Mouse (Mus musculus) hindbrain, embryonic 13.5 days (tissue): ENCODE measurements at regions not wholly inside any gene's neighbourhood (a gene's known extent, or its start where the extent isn't known, plus 50 kb on each side); places are given as distances from the start of the nearest gene placed in this dataset.

Experiments
- ATAC-seq: fragments of 200-750 bp; cut with Nextera tagmentation; 2 replicates; pipeline ENCODE4 v1.8.0; 2017; ENCODE audit warnings: moderate TSS enrichment; ENCODE audit not compliant: low FRiP score
- H3K27ac ChIP-seq: fragments of 300-500 bp; sonication (generic); 2 replicates; pipeline ENCODE4 v1.5.1; 2015; ENCODE audit warnings: inconsistent platforms, mild to moderate bottlenecking, moderate library complexity
- H3K27me3 ChIP-seq: fragments of 300-500 bp; sonication (generic); 2 replicates; pipeline ENCODE4 v1.6.1; 2015; ENCODE audit warnings: mild to moderate bottlenecking, inconsistent platforms
- H3K36me3 ChIP-seq: fragments of 300-500 bp; sonication (generic); 2 replicates; pipeline ENCODE4 v1.6.1; 2015; ENCODE audit warnings: mild to moderate bottlenecking, inconsistent platforms
- H3K4me1 ChIP-seq: fragments of 300-500 bp; sonication (generic); replicated peaks from 2 replicates; pipeline ENCODE4 v1.6.1; 2015; ENCODE audit warnings: inconsistent platforms
- H3K4me2 ChIP-seq: fragments of 300-500 bp; sonication (generic); 2 replicates; pipeline ENCODE4 v1.6.1; 2015; ENCODE audit warnings: inconsistent platforms, mild to moderate bottlenecking, moderate library complexity
- H3K4me3 ChIP-seq: fragments of 300-500 bp; sonication (generic); 2 replicates; pipeline ENCODE4 v1.5.1; 2015; ENCODE audit warnings: mild to moderate bottlenecking, inconsistent platforms
- H3K9ac ChIP-seq: fragments of 300-500 bp; sonication (generic); 2 replicates; pipeline ENCODE4 v1.6.1; 2015; ENCODE audit warnings: mild to moderate bottlenecking, inconsistent platforms
- H3K9me3 ChIP-seq: fragments of 300-500 bp; sonication (generic); 2 replicates; pipeline ENCODE4 v1.6.1; 2016; ENCODE audit warnings: inconsistent platforms
- WGBS: fragments of 180-500 bp; shearing (Covaris S2); methylation state at CpG from one replicate; pipeline ENCODE4 v1.1.7; 2015; 5-methylcytosine and 5-hydroxymethylcytosine counted together

DNA sequence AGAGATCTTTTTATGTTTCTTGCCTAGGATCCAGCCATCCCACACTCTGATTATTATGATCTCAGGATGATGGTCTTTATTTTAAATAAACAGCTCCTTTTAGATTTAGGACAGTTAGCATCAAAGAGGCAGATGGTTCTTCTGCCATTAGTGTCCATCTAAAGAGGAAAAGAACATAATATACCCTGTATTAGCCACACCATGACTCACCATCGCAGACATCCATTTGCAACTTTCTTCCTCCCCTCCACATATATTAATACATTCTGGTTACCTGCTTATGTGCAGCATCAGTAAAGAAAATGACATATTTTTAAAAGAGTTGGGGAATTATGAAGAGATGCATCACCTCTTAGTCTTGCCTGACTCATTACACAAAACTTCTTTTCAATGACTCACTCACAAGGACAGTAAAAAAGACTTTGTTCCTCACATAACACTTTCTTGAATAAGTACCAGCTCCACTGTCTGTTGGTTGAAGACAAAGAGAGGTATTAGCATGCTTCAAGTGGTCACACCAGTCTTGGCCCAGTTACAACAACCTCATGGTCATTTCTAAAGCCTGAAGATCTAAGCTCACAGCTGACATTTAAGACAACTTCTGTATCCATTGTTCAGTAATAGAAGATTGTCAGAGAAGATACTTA lies 766.9 kb upstream of the Celf2 start:
- no peaks in the 10 kb centered on the region for H3K9me3 ChIP-seq
- 92% methylated on average over 1 of the region's 1 CpGs for WGBS
- ATAC-seq: no peak

More for the DNA sequence above, 766.9 kb upstream of the Celf2 start:
- Histone ChIP-seq H3K4me2 (no peak overlapping the region), H3K4me1 (no peaks in the 10 kb centered on the region), H3K27ac (no peak overlapping the region), H3K4me3 (no peak overlapping the region), H3K36me3 (no peaks in the 10 kb centered on the region), H3K27me3 (no peaks in the 10 kb centered on the region), H3K9ac (no peak overlapping the region)
